ENCODE assay signal across 10 mouse cellular contexts in the genomic region with DNA sequence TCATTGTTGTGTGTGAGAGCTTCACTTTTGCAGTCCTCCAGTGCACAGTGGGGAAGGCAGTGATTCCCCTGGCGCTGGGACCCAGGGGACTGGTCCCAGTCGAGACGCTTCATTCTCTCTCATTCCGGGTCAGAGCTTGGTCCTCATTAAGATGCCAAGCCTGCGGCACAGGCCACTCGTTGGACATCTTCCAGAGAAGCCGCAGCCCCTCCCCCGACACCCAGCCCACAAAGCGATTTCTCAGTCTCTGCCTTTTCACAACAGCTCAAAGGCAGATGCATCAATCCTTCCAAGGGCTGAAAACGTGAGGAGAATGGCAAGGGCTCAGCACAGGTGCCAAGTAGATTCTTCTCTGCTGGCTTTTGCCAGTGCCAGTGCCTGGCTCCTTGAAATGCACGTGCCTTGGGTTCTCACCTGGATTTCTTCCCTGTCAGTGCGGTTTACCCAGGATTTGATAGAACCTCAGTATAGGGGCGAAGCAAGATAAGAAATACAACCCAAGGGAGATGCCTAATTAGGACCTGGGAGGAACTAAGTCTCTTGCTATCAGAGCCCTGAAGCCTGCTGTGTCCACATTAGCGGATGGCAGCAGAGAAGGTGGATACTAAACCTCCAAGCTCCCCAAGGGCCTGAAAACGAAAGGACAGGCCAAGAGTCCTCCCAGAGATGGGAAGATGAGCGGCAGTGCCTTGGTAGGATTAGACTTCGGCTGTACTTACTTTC.
A peak's percentile ranks its signal among the peaks of the same experiment; 100 is the strongest.
DNase-seq lines count a peak whose midpoint lies in the region; ATAC-seq and TF ChIP-seq lines count a peak whose summit lies in the region.
"Had no signal": no experiment of that assay in that cellular context is flagged by ENCODE, and none has a peak within 500 bp of the region (broad histone marks: within the 10 kb centered on the region; RNA-seq: fewer than 3 reads in every experiment).

No protein-coding gene starts in this region.

- peak; percentile 51 for DNase-seq in layer of hippocampus, adult 11-12 months (ENCODE audit: low spot score)
- no peak for DNase-seq in layer of hippocampus, adult 9-10 months (ENCODE audit: low spot score)
- DNase-seq in embryonic facial prominence, embryonic 14.5 days (ENCODE audit: low spot score): peak; percentile 11
- peak; percentile 41 to 75 for DNase-seq in layer of hippocampus, adult 2 months (ENCODE audit: low spot score in 2 of 2)
- peak; percentile 76 for DNase-seq in neural tube, embryonic 11.5 days (ENCODE audit: low spot score)
- DNase-seq in spleen, postnatal 4 days (ENCODE audit: low spot score in 2 of 2): no peak
- no peak for DNase-seq in lung, adult 18-20 months
- DNase-seq in natural killer cell, adult 2 months (ENCODE audit: low spot score in 2 of 2): no peak

- H3K27ac ChIP-seq in embryonic facial prominence, embryonic 14.5 days (replicated peaks; ENCODE audit: low read depth, low read length): no peak overlapping the region
- peak overlapping the region; percentile 40 for H3K27ac ChIP-seq in layer of hippocampus, adult 2 months
- H3K27ac ChIP-seq in neural tube, embryonic 11.5 days (ENCODE audit: low read depth, low read length): peak overlapping the region; percentile 21; the same call in 1 of the 2 replicates

- WGBS in embryonic facial prominence, embryonic 14.5 days: 23% methylated on average over 17 of the region's 17 CpGs
- 28% methylated on average over 17 of the region's 17 CpGs for WGBS in neural tube, embryonic 11.5 days

- no peaks in the 10 kb centered on the region for H3K9me3 ChIP-seq in embryonic facial prominence, embryonic 14.5 days (ENCODE audit: control insufficient read depth, low read length)
- H3K9me3 ChIP-seq in neural tube, embryonic 11.5 days (ENCODE audit: control insufficient read depth, low read length): no peaks in the 10 kb centered on the region

- H3K9ac ChIP-seq in embryonic facial prominence, embryonic 14.5 days (ENCODE audit: low read depth, low read length): no peak overlapping the region
- no peak overlapping the region for H3K9ac ChIP-seq in neural tube, embryonic 11.5 days (ENCODE audit: low read length)

- no peaks in the 10 kb centered on the region for H3K36me3 ChIP-seq in embryonic facial prominence, embryonic 14.5 days (ENCODE audit: control insufficient read depth, insufficient read depth, low read length)
- H3K36me3 ChIP-seq in neural tube, embryonic 11.5 days (ENCODE audit: control insufficient read depth, insufficient read depth, low read length): no peaks in the 10 kb centered on the region

- no peak overlapping the region for H3K4me3 ChIP-seq in embryonic facial prominence, embryonic 14.5 days (ENCODE audit: low read depth, low read length)
- no peak overlapping the region for H3K4me3 ChIP-seq in layer of hippocampus, adult 2 months
- no peak overlapping the region for H3K4me3 ChIP-seq in neural tube, embryonic 11.5 days (ENCODE audit: low read depth, low read length)
- H3K4me3 ChIP-seq: myocyte had no signal

- no peaks in the 10 kb centered on the region for H3K27me3 ChIP-seq in embryonic facial prominence, embryonic 14.5 days (replicated peaks; ENCODE audit: control insufficient read depth, insufficient read depth, low read length)
- no peaks in the 10 kb centered on the region for H3K27me3 ChIP-seq in neural tube, embryonic 11.5 days (ENCODE audit: control insufficient read depth, insufficient read depth, low read length)
- H3K27me3 ChIP-seq: CH12.LX had no signal

- TF ChIP-seq CTCF in layer of hippocampus, adult 2 months (conservative IDR thresholded peaks at IDR 0.05): no peak

- no peak overlapping the region for H3K4me2 ChIP-seq in embryonic facial prominence, embryonic 14.5 days (ENCODE audit: low read depth, low read length)
- no peak overlapping the region for H3K4me2 ChIP-seq in neural tube, embryonic 11.5 days (ENCODE audit: low read depth)

- H3K4me1 ChIP-seq in embryonic facial prominence, embryonic 14.5 days (ENCODE audit: control insufficient read depth, insufficient read depth, low read length): no peaks in the 10 kb centered on the region
- peaks cover 5% of the 10 kb centered on the region; the same call in 1 of the 2 replicates for H3K4me1 ChIP-seq in neural tube, embryonic 11.5 days (ENCODE audit: control insufficient read depth, insufficient read depth, low read length)

- 0 out of 2 replicates have a peak, but pooled peaks have one; percentile 22 for ATAC-seq in embryonic facial prominence, embryonic 14.5 days (ENCODE audit: low read depth)
- peak; percentile 94 for ATAC-seq in neural tube, embryonic 11.5 days (ENCODE audit: insufficient read depth, low FRiP score, low TSS enrichment)

Comparison
In these comparisons a context has a peak if more than half of its experiments do, and no peak if none do; other contexts are left out.
1. DNase-seq: peak in layer of hippocampus, adult 11-12 months (single experiment), embryonic facial prominence, embryonic 14.5 days (single experiment), layer of hippocampus, adult 2 months (2 of 2) and neural tube, embryonic 11.5 days (single experiment); none in layer of hippocampus, adult 9-10 months (single experiment), spleen, postnatal 4 days (0 of 2), lung, adult 18-20 months (0 of 2) and natural killer cell, adult 2 months (0 of 2).